Mouse (Mus musculus) limb, embryonic 10.5 days (tissue): ENCODE data around the gene Traf3ip1. TPM values are rescaled to one million over a fixed set of nuclear protein-coding genes. Genes with fewer than 3 reads are reported as not detected.
A peak's percentile ranks its signal among the peaks of the same experiment; 100 is the strongest.
"Not testable (repeated sequence)": the region's sequence is repeated elsewhere in the genome, so short reads cannot be mapped to it uniquely, and the experiment has no call there.

Experiments used
- DNase-seq: peaks from one replicate; pipeline ENCODE4 v3.0.0-alpha.2; 2017; ENCODE audit warnings: low spot score
- H3K27ac ChIP-seq: fragments of 300-500 bp; sonication (generic); 2 replicates; pipeline ENCODE4 v1.5.1; 2016; ENCODE audit warnings: mild to moderate bottlenecking
- H3K27me3 ChIP-seq: fragments of 300-500 bp; sonication (generic); 2 replicates; pipeline ENCODE4 v1.6.1; 2016; ENCODE audit warnings: low read depth, mild to moderate bottlenecking; ENCODE audit not compliant: poor library complexity, severe bottlenecking
- H3K36me3 ChIP-seq: fragments of 300-500 bp; sonication (generic); 2 replicates; pipeline ENCODE4 v1.6.1; 2016; ENCODE audit warnings: mild to moderate bottlenecking, moderate library complexity
- H3K4me1 ChIP-seq: fragments of 300-500 bp; sonication (generic); 2 replicates; pipeline ENCODE4 v1.6.1; 2016
- H3K4me3 ChIP-seq: fragments of 300-500 bp; sonication (generic); 2 replicates; pipeline ENCODE4 v1.5.1; 2016; ENCODE audit warnings: mild to moderate bottlenecking, moderate library complexity
- H3K9me3 ChIP-seq: fragments of 300-500 bp; sonication (generic); replicated peaks from 2 replicates; pipeline ENCODE4 v1.6.1; 2016; ENCODE audit warnings: mild to moderate bottlenecking
- WGBS: fragments of 180-500 bp; shearing (Covaris S2); methylation state at CpG from one replicate; pipeline ENCODE4 v1.1.7; 2016; 5-methylcytosine and 5-hydroxymethylcytosine counted together
- polyA plus RNA-seq: library from polyadenylated mRNA; unstranded; fragments of >200 nt; fragmentation: Nextera tagmentation; extraction: Ambion mirVana; gene quantifications from 2 replicates; pipeline ENCODE4 v1.2.1, GENCODE M21; 2016

Gene Traf3ip1
- polyA plus RNA-seq, 1 experiment from 2014 or later, result 12.9 TPM

DNA sequence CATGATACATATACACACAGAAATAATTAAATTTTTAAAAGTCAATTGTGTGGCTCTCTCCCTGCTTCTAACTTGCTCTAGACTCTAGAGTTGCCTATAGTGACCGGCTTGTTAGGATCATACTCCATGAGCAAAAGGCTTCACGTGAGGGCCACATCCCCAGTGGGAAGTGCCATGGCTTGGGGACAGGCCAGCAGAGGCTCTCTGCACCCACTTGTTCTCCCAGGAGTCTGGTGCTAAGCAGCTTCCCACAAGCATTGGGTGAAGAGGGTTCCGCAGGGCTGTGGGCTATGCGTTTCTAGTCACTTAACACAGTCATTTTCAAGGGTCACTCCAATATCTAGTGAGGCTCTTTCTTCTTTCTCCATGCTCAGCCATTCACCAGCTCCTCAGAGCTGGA lies 37.3 kb upstream of the Traf3ip1 start:
- Histone ChIP-seq H3K9me3 (no peaks in the 10 kb centered on the region), H3K4me3 (no peak overlapping the region), H3K27me3 (peaks cover 23% of the 10 kb centered on the region), H3K27ac (no peak overlapping the region), H3K4me1 (peaks cover 44% of the 10 kb centered on the region), H3K36me3 (no peaks in the 10 kb centered on the region)
- 91% methylated on average over 4 of the region's 4 CpGs for WGBS
- DNase-seq, result no peak

DNA sequence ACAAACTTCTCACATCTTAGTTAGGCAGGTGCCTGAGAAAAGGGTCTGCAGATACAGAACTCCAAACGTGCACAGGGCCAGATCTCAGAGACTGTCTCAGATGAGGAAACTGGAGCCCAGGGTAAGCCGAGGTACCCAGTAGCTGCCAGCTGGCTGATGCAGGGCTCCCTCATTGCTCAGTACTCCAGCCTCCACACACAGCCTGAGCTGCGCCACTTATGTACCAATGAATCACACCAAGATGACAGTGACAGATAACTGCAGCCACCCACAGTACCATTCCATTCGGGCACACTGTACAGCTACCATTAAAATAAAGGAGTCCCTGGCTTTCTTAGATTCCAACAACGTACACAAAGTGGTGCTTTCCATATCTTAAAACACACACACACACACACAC lies 36.7 kb upstream of the Traf3ip1 start:
- Histone ChIP-seq H3K27ac (no peak overlapping the region), H3K27me3 (peaks cover 23% of the 10 kb centered on the region), H3K4me3 (no peak overlapping the region), H3K36me3 (no peaks in the 10 kb centered on the region), H3K9me3 (no peaks in the 10 kb centered on the region), H3K4me1 (peaks cover 44% of the 10 kb centered on the region)
- WGBS, result 68% methylated on average over 5 of the region's 5 CpGs
- no peak for DNase-seq

DNA sequence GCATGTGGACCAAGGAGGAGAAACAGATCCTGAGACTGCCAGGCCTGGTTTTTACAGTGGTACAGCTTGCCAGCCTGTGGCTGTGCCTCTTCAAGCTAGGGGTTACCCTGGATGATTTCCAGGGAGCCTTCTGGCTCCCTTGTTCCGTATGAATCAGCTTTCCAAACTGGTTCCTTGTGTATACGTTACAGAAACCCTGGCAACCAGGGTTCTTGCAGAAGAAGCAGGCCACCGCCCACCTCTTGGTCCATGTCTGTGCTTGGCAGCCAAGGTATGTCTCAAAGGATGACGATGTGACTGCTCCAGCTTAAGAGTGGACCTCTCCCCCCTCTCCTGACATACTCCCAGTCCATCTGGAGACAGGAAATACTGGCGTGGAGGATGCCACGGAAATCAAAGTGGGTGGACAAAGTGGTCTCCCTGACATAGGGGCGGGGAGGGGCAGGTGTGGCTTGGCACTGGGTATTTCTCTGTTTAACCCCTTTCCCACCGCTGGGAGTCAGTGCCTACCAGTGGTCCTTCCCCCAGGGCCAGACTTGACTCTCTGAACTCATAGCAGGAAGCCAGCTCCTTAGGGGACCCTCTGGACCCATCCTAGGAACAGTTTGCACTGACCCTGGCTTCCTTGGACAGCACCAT lies 36.1 kb upstream of the Traf3ip1 start:
- Histone ChIP-seq H3K4me1 (peaks cover 44% of the 10 kb centered on the region), H3K9me3 (no peaks in the 10 kb centered on the region), H3K27ac (0 out of 2 replicates have a peak overlapping the region, but pooled peaks have one; percentile 81)

DNA sequence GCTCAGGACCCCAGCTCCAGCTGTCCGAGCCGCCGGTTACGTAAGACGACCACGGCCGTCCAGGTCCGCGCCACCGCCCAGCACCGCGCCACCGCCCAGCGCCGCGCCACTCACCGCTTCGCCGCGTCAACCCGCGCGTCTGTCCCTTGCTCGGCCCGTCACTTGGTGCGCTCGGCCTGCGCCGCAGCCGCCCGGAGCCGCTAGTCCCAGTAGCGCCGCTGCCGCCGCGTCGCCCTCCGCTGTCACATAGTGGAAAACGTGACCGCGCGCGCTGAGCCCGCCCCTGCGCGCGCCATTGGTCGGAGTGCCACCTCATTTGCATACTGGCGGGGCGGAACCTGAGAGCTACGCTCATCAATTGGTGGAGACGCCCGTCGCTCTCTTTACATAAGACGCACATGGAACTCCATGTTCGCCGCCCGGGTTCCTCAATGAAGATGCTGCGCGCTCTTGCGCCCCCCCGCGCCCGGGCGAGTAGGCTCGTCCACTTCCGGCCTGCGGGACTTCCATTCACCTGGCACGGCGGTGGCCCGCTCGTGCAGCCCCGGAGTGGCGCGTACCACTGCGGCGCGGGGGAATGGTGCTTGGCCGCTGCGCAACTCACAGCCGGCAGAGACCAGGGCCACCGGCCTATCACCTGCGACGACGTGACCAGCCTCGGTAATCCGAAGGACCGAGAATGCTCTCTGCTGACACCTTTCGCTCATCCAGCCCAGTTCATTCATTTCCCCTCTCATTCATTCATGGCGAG lies 35.2 kb upstream of the Traf3ip1 start, which contains the start of gene Per2:
Gene Per2 (minus strand): TSS at position 266 of the 751 bp plus-strand sequence.
- H3K27ac ChIP-seq, result peak within 1 kb of the TSS; percentile 81
- H3K4me1 ChIP-seq, result peaks cover 44% of the 10 kb centered on the region
- peak; percentile 99 for DNase-seq
- H3K27me3 ChIP-seq, result peaks cover 23% of the 10 kb centered on the region
- under 1% methylated on average over 91 of the region's 91 CpGs for WGBS
- no peaks in the 10 kb centered on the region for H3K36me3 ChIP-seq
- H3K9me3 ChIP-seq, result no peaks in the 10 kb centered on the region
- peak within 1 kb of the TSS; percentile 69 for H3K4me3 ChIP-seq

More for the DNA sequence above, 36.1 kb upstream of the Traf3ip1 start:
- WGBS, result 26% methylated on average over 8 of the region's 8 CpGs
- DNase-seq, result no peak
- H3K27me3 ChIP-seq, result peaks cover 23% of the 10 kb centered on the region
- H3K36me3 ChIP-seq, result no peaks in the 10 kb centered on the region
- peak overlapping the region; percentile 69 for H3K4me3 ChIP-seq

DNA sequence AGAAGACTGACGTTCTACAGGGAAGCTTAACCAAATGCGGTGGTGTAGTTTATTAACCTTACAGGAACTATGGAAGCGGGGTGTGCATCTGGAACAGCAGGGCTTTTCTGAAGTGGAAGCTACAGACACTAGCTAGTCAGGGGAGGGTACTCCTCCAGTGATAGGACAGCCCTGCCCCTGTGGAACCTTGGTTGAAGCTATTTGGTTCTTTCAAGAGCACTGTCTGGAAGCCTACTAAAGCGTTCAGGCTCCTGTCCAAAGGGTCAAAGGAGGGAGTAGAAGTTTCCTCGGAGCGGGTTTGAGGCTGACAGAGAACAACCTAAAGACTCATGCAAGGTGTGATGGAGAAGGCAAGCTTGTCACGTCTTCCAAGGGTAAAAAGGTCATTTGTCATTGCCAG lies 34.4 kb upstream of the Traf3ip1 start:
- no peaks in the 10 kb centered on the region for H3K36me3 ChIP-seq
- no peak for DNase-seq
- peak overlapping the region; percentile 69 for H3K4me3 ChIP-seq
- H3K27ac ChIP-seq, result peak overlapping the region; percentile 81
- WGBS, result 47% methylated on average over 7 of the region's 7 CpGs
- H3K4me1 ChIP-seq, result peaks cover 49% of the 10 kb centered on the region
- peaks cover 23% of the 10 kb centered on the region for H3K27me3 ChIP-seq
- H3K9me3 ChIP-seq, result no peaks in the 10 kb centered on the region

DNA sequence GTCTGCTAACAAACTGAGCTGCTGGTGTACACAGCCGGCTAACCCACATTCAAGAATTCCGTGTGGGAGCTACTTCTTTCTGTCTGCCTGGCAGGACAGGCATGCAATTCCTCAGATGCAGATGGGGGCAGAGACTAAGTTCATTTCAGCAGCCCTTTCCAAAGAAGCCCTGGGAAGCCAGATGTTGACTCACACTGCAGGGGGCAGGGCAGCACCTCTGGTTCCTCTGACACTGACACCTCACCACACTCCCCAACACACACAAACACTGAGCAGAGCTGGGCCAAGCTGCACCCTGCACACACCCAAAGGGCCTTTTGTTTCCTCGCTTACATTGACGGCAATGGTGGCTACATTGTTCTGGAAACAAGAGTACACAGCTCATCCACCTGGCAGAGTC lies 33.9 kb upstream of the Traf3ip1 start:
- Histone ChIP-seq H3K4me3 (no peak overlapping the region), H3K27ac (no peak overlapping the region), H3K27me3 (peaks cover 23% of the 10 kb centered on the region), H3K36me3 (no peaks in the 10 kb centered on the region), H3K4me1 (peaks cover 47% of the 10 kb centered on the region), H3K9me3 (no peaks in the 10 kb centered on the region)
- DNase-seq, result no peak
- 46% methylated on average over 4 of the region's 4 CpGs for WGBS

DNA sequence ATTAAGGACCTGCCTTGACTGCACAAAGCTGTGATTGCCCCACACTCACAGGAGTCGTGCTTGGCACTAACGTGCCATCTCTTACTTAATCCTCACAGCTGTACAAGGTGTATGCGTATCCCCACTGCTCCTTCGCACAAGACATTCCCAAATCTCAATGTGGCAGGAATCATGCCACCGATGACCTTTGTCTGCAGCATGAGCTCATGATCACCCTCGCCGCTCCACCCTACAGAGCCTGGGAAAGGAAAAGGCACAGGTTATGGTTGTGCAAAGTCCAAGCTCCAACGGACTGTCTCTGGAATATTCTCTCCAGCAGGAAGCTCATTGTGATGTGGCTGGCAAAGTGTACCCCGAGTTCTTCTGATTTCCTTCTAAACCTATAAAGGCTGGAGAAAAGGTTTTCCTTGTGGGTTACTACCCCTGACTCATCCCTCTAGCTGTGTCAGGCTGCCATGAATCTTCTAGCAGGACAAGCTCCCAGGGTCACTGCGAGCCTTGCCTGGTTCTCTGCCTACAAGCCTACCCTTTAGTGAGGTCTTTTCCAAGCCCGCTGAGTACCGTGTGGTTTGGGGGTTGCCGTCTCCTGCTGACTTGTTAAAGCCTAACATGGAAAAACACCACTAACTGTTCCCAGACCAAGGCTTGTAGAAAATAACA lies 31.0 kb upstream of the Traf3ip1 start:
- peaks cover 28% of the 10 kb centered on the region for H3K4me1 ChIP-seq
- no peak overlapping the region for H3K4me3 ChIP-seq
- H3K27me3 ChIP-seq, result peaks cover 8% of the 10 kb centered on the region
- 89% methylated on average over 13 of the region's 13 CpGs for WGBS
- no peak for DNase-seq
- H3K36me3 ChIP-seq, result no peaks in the 10 kb centered on the region
- no peak overlapping the region for H3K27ac ChIP-seq
- no peaks in the 10 kb centered on the region for H3K9me3 ChIP-seq

DNA sequence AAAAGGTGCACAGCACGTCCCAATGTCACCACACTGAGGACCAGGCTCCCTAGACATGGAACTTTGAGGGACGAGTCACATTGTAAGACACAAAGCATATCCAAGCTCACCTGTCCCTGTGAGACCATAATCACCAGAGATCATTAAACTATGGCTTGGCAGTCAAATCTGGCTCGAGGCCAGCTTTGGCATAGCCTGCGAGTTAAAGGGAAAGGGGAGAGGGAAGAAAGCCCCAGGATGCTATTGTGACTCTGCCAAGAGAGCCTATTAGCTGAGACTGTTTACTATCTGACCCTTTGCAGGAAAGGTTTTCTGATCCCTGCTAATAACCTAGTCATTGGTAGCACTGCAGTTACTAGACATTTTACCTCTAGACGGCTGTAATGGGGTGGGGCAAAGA lies 30.0 kb upstream of the Traf3ip1 start:
- 71% methylated on average over 5 of the region's 5 CpGs for WGBS
- Histone ChIP-seq H3K4me1 (peaks cover 22% of the 10 kb centered on the region), H3K27ac (no peak overlapping the region), H3K9me3 (no peaks in the 10 kb centered on the region), H3K27me3 (peaks cover 4% of the 10 kb centered on the region; the same call in 1 of the 2 replicates), H3K4me3 (no peak overlapping the region), H3K36me3 (no peaks in the 10 kb centered on the region)
- no peak for DNase-seq

DNA sequence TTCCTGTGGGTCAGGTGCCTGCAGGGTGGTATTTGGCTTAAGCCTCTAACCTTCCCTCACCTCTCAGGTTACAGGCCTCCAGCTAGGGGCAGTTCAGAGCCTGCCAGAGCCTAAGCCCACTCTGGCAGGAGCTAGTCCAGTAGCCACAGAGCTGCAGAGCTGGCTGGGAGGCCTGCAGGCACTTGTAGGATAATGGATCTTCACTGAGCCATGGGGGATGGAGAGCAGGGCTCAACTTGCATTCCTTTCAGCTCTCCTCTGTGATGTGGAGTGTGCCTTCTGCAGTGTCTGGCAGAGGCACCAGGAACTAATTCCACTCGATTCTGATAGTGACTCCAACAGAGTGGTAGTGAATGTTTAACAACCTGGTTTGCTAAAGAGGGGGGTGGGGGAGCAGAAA lies 29.2 kb upstream of the Traf3ip1 start:
- Histone ChIP-seq H3K9me3 (no peaks in the 10 kb centered on the region), H3K27me3 (peaks cover 4% of the 10 kb centered on the region; the same call in 1 of the 2 replicates), H3K27ac (no peak overlapping the region), H3K36me3 (no peaks in the 10 kb centered on the region), H3K4me1 (peaks cover 14% of the 10 kb centered on the region), H3K4me3 (no peak overlapping the region)
- WGBS, result 20% methylated on average over 1 of the region's 1 CpGs
- no peak for DNase-seq

DNA sequence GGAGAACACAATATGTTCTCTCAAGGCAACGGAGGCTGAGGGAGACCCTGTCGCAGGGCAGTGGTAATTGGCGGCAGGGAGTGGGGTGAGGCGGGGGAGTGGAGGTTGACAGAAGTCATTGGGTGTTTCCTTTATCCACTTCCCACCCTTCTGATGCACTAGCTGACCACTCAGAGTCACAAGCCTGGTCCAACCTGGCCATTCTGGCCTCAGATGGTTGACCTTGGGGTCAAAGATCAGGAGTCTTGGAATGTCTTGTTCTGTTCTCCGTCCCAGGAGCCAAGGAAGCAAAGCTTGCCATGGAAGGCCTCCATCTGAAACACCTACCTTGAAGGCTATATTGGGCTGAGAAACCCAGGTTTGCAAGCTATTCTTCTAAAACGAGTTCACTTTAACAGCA lies 28.3 kb upstream of the Traf3ip1 start:
- no peak overlapping the region for H3K27ac ChIP-seq
- H3K27me3 ChIP-seq, result no peaks in the 10 kb centered on the region
- no peaks in the 10 kb centered on the region for H3K9me3 ChIP-seq
- H3K36me3 ChIP-seq, result no peaks in the 10 kb centered on the region
- 81% methylated on average over 6 of the region's 6 CpGs for WGBS
- peaks cover 9% of the 10 kb centered on the region; the same call in 1 of the 2 replicates for H3K4me1 ChIP-seq
- H3K4me3 ChIP-seq, result no peak overlapping the region
- DNase-seq, result no peak

DNA sequence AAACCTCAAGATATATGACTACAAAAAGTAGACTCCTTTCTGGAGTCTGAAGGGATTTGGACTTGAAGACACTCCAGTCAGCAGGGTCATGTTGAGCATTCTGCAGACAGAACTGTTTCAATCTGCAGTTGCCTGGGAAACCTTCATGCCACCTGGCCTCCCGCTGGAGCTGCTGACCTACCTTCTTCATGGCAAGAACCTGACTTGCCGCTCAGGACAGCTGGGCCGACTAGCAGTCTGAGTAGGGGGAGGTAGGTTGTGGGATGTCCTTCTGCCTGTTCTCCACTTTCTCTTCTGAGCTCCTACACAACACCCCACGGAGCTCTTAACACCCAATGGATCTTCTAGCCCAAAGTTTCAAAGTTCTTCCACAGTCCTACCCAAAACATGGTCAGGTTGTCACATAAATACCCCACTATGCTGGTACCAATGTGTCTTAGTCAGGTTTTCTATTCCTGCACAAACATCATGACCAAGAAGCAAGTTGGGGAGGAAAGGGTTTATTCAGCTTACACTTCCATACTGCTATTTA lies 24.5 kb upstream of the Traf3ip1 start:
- Histone ChIP-seq H3K27ac (no peak overlapping the region), H3K4me1 (peaks cover 4% of the 10 kb centered on the region; the same call in 1 of the 2 replicates), H3K9me3 (no peaks in the 10 kb centered on the region), H3K27me3 (no peaks in the 10 kb centered on the region), H3K36me3 (no peaks in the 10 kb centered on the region), H3K4me3 (no peak overlapping the region)
- DNase-seq, result no peak
- 83% methylated on average over 4 of the region's 4 CpGs for WGBS

DNA sequence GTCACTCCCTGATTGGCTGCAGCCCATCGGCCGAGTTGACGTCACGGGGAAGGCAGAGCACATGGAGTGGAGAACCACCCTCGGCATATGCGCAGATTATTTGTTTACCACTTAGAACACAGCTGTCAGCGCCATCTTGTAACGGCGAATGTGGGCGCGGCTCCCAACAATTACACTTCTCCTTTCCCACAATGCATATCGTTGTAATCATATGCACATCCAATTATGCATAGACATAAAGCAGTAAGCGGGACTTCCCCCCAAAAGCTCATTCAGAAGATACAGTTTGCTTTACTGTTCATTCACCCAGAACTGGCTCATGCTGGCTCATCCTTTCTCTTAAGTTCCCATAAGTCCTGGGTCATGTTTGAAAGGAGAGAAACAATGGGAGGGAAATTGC lies 16.3 kb upstream of the Traf3ip1 start:
- not testable (repeated sequence) for H3K36me3 ChIP-seq, H3K9me3 ChIP-seq, H3K27ac ChIP-seq, DNase-seq, H3K4me1 ChIP-seq, H3K4me3 ChIP-seq, H3K27me3 ChIP-seq
- WGBS, result 97% methylated on average over 13 of the region's 13 CpGs

DNA sequence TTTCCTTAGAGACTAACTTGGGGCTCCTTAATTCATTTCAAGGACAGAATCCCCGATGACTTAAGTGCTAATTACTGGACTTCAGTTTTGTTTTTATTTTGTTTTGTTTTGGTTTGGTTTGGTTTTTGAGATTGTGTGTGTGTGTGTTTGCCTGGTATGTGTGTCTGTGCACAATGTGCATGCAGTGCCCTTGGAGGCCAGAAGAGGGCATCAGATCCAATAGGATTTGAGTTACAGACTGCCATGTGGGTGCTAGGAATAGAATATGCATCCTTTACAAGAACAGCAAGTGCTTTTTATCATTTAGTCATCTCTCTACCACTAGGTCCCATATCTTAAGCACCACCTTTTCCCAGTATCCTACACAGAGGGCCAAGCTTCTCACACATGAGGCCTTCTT lies 15.5 kb upstream of the Traf3ip1 start:
- 97% methylated on average over 1 of the region's 1 CpGs for WGBS
- Histone ChIP-seq H3K9me3 (no peaks in the 10 kb centered on the region), H3K4me1 (no peaks in the 10 kb centered on the region), H3K27ac (no peak overlapping the region), H3K27me3 (no peaks in the 10 kb centered on the region), H3K36me3 (no peaks in the 10 kb centered on the region), H3K4me3 (no peak overlapping the region)
- DNase-seq, result no peak
